Mouse (Mus musculus): ENCODE results near the gene Cep290.
"Not testable (repeated sequence)": the region's sequence is repeated elsewhere in the genome, so short reads cannot be mapped to it uniquely, and the experiment has no call there.

The Cep290 gene

GRCm38 (mm10) chr10:100487097-100487978 lies at the start of gene Cep290, which contains the start of gene Tmtc3:
TSS of gene Cep290 (plus strand) at chr10:100487558.
TSS of gene Tmtc3 (minus strand) at chr10:100487350.
- DNase-seq = peak; percentile 88

DNA sequence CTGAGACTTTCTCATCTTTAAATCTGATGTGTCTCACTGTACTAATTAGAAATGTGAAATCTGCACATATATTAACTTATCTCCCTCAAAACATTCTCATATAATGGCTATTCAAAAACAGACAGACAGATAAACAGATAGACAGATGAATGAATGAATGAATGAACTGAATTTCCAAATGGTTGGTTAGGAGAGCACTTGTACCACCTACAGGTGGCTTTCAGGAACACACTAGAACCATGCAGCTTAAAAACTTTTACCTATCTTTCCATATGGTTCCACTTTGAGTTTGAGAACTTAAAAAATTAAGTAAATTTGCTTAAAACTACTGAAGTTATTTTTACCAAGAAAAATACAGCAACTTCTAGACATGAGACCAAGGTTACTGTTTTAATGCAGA lies 38.0 kb upstream of the Cep290 start:
- no peak for DNase-seq

- DNase-seq = no peak
These were observed 26.8 kb upstream of the Cep290 start for GRCm38 (mm10) chr10:100460515-100460914.

DNA sequence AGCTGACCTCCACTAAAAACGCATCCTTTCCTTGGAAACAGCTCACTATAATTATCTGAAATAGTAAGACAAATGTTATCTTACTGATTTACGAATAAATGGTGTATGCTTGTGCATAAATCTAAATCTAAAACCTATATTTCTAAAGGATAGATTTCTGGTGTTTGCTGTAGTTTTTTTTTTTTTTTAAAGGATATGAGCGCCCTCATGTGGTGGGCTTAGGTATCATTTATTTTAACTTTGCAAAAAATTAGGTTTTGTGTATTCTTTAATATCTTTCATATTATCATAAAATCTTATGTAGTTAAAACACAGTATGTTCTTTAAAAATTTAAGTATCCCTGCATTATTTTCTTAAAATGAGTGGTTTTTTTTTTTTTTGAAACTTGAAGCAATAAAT lies 12.3 kb upstream of the Cep290 start:
- no peak for DNase-seq

DNA sequence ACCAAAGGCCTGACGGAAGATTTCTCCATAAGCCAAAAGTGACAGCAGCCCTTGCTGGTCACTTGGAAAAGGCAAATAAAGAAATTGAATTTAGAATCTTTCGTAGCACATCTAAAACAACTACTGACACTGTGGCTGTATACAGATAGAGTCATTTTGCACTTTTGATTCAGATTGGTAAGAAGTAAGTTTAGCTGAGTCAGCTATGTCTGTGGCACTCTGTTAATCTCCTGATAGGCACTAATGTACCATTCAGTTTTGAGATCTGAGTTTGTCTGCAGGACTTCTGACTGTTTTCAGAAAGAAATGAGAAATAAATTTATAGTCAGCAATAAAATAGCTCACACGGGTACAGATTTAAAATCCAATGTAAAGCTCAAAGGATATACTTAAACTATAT lies 7.8 kb upstream of the Cep290 start:
- DNase-seq = no peak

- no peak for DNase-seq
These were observed 659 bp upstream of the Cep290 start for GRCm38 (mm10) chr10:100486701-100487096.

DNA sequence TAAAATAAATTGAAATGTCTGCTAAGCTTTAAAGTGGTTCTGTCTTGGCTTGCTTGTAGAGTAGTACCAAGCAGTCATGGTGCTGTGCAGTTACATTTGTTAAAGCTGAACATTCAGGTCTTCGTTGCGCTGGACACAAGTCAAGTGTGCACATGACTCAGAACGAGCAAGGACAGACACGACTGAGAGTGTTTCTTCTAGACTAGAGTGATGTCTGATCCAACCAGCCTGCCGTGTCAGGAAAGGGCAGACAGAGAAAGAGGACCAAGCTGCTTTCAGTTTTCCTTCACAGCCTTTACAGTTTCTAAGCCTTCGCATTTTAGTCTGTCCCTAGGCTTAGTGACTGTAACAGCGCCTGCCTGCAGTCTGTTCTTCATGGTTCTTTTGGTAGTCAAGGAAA lies 4.6 kb downstream of the Cep290 start:
- no peak for DNase-seq

DNA sequence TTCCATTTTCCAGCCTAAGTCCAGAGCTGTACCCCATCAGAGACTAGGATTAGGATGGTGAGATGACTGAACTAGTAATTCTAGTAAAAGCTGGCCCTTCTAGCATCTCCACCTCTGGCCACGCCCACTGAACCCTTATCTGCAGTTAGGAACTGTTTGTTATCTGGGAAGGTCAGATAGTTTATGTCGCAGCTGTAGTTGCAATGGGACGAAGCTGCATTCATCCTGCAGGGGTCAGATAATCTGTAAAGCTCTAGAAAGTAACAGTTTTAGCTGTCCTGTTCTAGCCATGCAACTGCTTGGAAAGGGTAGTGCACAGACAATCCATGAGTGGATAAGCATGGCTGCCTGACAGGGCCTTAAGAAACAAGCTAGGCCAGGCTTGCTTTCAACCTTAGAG lies 11.0 kb downstream of the Cep290 start:
- DNase-seq = no peak

- no peak for DNase-seq
These were observed 20.8 kb downstream of the Cep290 start for GRCm38 (mm10) chr10:100508170-100508569.

- no peak for DNase-seq
These were observed 34.3 kb downstream of the Cep290 start for GRCm38 (mm10) chr10:100521617-100522016.

- DNase-seq = no peak
These were observed 35.0 kb downstream of the Cep290 start for GRCm38 (mm10) chr10:100522330-100522729.

DNA sequence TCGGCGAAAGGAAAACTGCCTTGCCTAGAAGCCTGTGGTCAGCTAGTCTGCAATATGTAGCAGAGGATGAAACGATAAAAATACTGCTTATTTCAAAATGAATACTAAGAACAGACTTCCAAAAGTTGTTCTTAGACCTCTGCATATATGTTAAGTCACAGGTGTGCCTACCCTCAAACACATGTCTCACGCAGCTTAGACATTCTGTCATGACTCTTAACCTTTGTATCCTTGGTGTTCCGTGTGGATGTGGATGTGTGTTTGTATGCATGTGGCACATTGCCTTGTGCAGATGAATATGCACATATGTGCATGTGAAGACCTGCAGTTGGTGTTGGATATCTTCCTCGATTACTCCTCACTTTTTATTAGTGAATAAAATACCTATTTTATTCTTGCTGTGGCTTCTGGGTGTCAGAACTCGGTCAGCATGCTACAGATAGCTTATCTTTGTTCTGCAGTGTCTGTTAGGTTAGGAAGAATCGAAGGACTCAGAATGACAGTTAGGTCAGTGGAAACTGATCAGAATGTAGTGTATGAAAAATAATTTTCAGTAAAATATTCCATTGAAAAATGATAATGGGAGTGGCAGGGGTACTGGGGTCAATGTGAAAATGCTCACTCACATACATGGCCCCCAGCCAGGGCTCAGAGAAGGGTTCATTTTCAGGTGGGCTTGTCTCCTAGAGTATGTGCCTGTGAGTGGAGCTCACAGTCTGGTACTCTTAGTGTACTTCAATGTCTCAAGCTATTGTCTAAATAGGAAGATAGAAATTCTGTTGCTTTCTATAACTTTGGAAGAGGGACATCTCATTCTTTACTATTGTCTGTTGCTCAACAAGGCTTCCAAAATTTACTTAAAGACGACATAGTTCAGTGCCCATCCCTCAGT lies 37.4 kb downstream of the Cep290 start:
- no peak for DNase-seq

DNA sequence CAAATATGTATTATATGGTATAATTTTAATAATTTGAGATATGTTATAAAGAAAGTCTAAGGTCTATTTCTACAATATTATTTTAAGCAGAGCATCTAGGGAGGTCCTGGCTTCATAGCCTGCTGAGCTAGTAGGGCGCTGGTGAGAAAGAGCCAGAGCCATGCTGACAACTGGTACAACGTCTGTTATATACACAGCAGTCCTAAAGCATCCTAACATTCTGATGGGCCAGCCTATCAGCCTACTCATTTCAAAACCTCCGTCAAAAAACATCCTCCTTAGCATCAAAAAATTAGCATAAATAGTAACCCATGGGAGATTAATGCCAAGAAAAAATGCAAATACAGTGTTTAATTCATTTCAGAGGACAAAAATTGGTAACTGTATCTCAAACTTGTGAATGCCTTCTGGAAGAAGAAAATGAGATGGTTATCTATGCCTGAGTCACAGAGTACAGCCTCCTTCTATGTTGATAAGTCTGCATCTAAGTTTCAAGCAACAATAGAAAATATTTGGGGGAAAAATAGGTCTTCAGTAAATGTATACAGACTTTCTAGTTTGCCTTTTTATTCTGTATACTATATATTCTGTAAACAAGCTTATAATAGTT lies 69.3 kb downstream of the Cep290 start:
- no peak for DNase-seq

DNA sequence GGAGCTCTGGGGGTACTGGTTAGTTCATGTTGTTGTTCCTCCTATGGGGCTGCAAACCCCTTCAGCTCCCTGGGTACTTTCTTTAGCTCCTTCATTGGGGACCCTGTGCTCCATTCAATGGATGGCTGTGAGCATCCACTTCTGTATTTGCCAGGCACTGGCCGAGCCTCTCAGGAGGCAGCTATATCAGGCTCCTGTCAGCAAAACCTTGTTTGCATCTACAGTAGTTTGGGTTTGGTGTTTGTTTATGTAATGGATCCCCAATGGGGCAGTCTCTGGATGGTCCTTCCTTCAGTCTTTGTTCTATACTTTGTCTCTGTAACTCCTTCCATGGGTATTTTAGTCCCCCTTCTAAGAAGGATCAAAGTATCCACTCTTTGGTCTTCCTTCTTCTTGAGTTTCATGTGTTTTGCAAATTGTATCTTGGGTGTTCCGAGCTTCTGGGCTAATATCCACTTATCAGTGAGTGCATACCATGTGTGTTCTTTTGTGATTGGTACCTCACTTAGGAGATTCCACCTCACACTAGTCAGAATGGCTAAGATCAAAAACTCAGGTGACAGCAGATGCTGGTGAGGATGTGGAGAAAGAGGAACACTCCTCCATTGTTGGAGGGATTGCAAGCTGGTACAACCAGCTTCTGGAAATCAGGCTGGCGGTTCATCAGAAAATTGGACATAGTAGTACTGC lies 73.0 kb downstream of the Cep290 start:
- not testable (repeated sequence) for DNase-seq

DNA sequence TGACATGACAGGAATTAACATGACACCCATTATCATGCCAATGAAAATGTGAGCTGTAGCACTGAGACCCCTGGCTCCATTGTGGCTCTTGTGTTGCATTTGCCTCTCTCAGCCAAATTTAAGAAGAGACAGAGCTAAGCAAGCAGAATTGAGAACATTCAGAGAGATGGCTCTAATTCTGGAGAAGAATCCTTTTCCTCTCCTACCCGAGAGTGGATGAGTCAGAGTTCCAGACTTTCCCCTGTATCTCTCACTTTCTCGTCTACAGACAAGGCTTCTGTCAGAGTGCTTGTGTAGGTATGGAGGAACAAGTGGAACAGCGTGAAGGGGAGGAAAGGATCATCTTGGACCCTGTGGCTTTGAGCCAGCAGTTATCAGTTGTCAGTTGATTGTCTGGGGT lies 76.8 kb downstream of the Cep290 start:
- no peak for DNase-seq

GRCm38 (mm10) chr10:100571707-100572106 lies 84.3 kb downstream of the Cep290 start:
- DNase-seq = no peak

DNA sequence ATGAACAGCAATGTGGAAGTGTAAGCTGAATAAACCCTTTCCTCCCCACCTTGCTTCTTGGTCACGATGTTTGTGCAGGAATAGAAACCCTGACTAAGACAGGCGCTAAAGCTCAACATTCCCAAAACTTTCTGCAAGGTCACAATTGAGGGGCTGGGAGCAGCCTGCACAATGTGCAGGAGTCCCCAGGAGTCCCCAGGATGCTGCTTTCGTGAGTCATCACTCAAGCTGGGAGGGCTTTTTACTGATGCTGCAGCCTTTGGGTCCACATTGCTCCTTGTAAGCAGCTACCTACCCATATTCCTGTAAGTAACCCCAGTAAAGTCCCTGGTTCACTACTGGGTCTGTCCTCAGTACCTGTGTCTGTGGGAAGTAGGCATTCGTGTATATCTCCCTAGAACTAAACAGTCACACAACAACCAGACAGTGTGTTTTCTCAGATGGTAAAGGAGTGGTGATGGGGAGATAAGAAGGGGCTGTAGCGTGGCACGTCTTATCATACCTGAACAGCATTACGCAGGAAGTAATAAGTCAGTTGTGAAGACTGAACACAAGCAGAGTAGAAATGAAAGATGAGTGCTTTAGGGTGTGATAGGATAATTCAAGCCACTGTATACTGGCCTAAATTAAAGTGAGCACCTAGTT lies 87.3 kb downstream of the Cep290 start:
- no peak for DNase-seq

DNA sequence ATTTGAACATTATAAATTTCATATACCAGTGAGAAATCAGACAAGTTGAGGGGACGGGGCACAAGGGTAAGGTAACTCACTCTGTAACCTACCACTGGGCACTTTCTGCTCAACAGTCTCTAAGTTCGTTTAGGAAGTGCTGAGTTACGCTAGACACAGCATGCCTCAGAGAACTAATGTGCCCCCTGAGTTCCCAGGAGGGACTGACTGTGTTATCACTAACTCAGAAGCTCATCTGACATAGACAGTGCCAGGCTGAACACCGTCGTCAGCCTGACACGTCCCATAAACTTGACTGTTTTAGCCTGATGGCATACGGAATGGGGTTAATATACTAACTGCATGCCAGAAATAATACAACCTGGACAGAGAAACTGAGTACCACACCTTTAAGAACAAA lies 87.9 kb downstream of the Cep290 start:
- DNase-seq = no peak

DNA sequence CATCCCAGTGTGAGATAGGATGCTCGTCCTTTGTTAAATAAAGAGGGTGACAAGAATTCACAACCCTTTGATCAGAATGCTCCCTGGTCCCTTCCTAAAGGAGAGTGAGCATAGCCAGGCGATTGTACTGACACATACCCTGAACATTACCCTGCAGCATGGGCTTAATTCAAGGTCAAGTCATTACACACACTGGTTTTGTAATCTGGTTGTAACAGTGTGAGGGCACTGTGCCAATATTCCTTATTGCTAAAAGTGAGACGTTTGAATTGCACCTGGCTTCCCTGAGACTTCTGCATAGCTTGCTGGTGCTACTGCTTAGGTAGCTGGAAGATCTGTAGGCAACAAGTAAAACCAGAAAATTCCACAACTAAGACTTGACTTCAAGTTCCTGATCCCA lies 96.8 kb downstream of the Cep290 start:
- DNase-seq = no peak

GRCm38 (mm10) chr10:100588524-100588923 lies 101.2 kb downstream of the Cep290 start:
- DNase-seq = no peak

DNA sequence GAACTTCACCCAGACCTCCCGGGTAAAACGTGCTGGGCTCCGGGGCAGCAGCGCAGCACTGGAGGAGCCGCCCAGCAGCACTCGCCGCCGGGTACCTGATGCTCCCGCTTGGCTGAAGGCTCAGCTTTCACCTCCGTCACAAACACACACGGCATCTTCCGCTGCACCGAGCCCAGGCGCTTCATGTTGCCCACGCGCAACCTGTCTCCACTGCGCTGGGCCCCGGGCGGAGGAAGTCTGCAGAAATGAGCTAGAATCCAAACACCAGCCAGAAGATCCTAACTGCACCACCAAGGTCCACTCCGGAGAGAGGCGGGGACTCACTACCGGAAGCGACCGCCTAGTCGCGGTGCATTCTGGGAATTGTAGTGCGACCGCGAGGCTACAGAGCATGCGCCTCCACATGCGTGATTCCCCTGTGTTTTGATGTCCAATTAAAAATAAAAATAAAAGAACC lies 101.6 kb downstream of the Cep290 start:
- DNase-seq = peak; percentile 88

GRCm38 (mm10) chr10:100590323-100590722 lies 103.0 kb downstream of the Cep290 start, which contains the start of the genes 4930430F08Rik and 1700017N19Rik:
TSS of gene 4930430F08Rik (minus strand) at chr10:100590423.
TSS of gene 1700017N19Rik (plus strand) at chr10:100590484.
- DNase-seq = no peak

Measured in right cerebral cortex, postnatal 4 days (tissue).